Mouse (Mus musculus): ENCODE data around the gene Med27.

Med27 gene

GRCm38 (mm10) chr2:29437861-29438529, 91.4 kb downstream of the Med27 start:
- DNase-seq = no peak

GRCm38 (mm10) chr2:29438530-29438862, 91.9 kb downstream of the Med27 start:
- DNase-seq = no peak

- DNase-seq = no peak
Measured at GRCm38 (mm10) chr2:29438986-29439385, 92.4 kb downstream of the Med27 start.

- no peak for DNase-seq
Measured at GRCm38 (mm10) chr2:29439396-29439795, 92.8 kb downstream of the Med27 start.

- DNase-seq = no peak
Measured at GRCm38 (mm10) chr2:29439857-29440502, 93.4 kb downstream of the Med27 start.

- no peak for DNase-seq
Measured at GRCm38 (mm10) chr2:29442275-29442674, 95.7 kb downstream of the Med27 start.

- no peak for DNase-seq
Measured at GRCm38 (mm10) chr2:29443626-29444217, 97.1 kb downstream of the Med27 start.

- no peak for DNase-seq
Measured at GRCm38 (mm10) chr2:29448476-29449002, 101.9 kb downstream of the Med27 start.

GRCm38 (mm10) chr2:29451368-29451999, 104.9 kb downstream of the Med27 start:
- peak; percentile 28 for DNase-seq

- DNase-seq = no peak
Measured at GRCm38 (mm10) chr2:29453376-29453775, 106.8 kb downstream of the Med27 start.

GRCm38 (mm10) chr2:29456631-29457320, 110.2 kb downstream of the Med27 start:
- no peak for DNase-seq

- no peak for DNase-seq
Measured at GRCm38 (mm10) chr2:29457677-29458076, 111.1 kb downstream of the Med27 start.

GRCm38 (mm10) chr2:29458346-29458950, 111.8 kb downstream of the Med27 start:
- DNase-seq = no peak

- DNase-seq = no peak
Measured at GRCm38 (mm10) chr2:29459648-29460047, 113.0 kb downstream of the Med27 start.

- no peak for DNase-seq
Measured at GRCm38 (mm10) chr2:29461841-29462240, 115.2 kb downstream of the Med27 start.

- DNase-seq = no peak
Measured at GRCm38 (mm10) chr2:29463039-29463585, 116.5 kb downstream of the Med27 start.

- peak; percentile 34 for DNase-seq
Measured at GRCm38 (mm10) chr2:29464851-29465648, 118.4 kb downstream of the Med27 start.

GRCm38 (mm10) chr2:29465649-29466137, 119.1 kb downstream of the Med27 start:
- no peak for DNase-seq

- DNase-seq = peak; percentile 23
Measured at GRCm38 (mm10) chr2:29466396-29466795, 119.8 kb downstream of the Med27 start.

- DNase-seq = no peak
Measured at GRCm38 (mm10) chr2:29468517-29468936, 121.9 kb downstream of the Med27 start.

- DNase-seq = no peak
Measured at GRCm38 (mm10) chr2:29472952-29473437, 126.4 kb downstream of the Med27 start.
